Mouse (Mus musculus) layer of hippocampus, adult 9-10 months (tissue): ENCODE measurements around the gene Spata2l.
"Not testable (repeated sequence)": the region's sequence is repeated elsewhere in the genome, so short reads cannot be mapped to it uniquely, and the experiment has no call there.

Experiments
- DNase-seq: peaks from one replicate; pipeline ENCODE4 v3.0.0; 2022; ENCODE audit warnings: low spot score

Spata2l gene

GRCm38 (mm10) chr8:123245543-123245942 lies 9.5 kb upstream of the Spata2l start:
- no peak for DNase-seq

- no peak for DNase-seq
Measured at GRCm38 (mm10) chr8:123244382-123244781, 8.3 kb upstream of the Spata2l start.

GRCm38 (mm10) chr8:123243053-123243452 lies 7.0 kb upstream of the Spata2l start:
- DNase-seq = no peak

GRCm38 (mm10) chr8:123242107-123242923 lies 6.3 kb upstream of the Spata2l start:
- DNase-seq = no peak

GRCm38 (mm10) chr8:123239398-123239797 lies 3.4 kb upstream of the Spata2l start:
- DNase-seq = no peak

- DNase-seq = no peak
Measured at GRCm38 (mm10) chr8:123234918-123235519, 1.0 kb downstream of the Spata2l start.

- DNase-seq = no peak
Measured at GRCm38 (mm10) chr8:123233760-123234159, 2.3 kb downstream of the Spata2l start.

GRCm38 (mm10) chr8:123233300-123233699 lies 2.7 kb downstream of the Spata2l start:
- no peak for DNase-seq

GRCm38 (mm10) chr8:123232553-123232952 lies 3.5 kb downstream of the Spata2l start:
- DNase-seq = no peak

GRCm38 (mm10) chr8:123231742-123232141 lies 4.3 kb downstream of the Spata2l start:
- no peak for DNase-seq

GRCm38 (mm10) chr8:123230326-123230725 lies 5.7 kb downstream of the Spata2l start:
- not testable (repeated sequence) for DNase-seq

GRCm38 (mm10) chr8:123228416-123228815 lies 7.6 kb downstream of the Spata2l start:
- no peak for DNase-seq

GRCm38 (mm10) chr8:123224278-123225266 lies 11.5 kb downstream of the Spata2l start, which contains the start of gene Cdk10:
Gene Cdk10 (plus strand): TSS chr8:123224842.
- peak; percentile 80 for DNase-seq

- DNase-seq = no peak
Measured at GRCm38 (mm10) chr8:123220917-123221316, 15.1 kb downstream of the Spata2l start.

- DNase-seq = no peak
Measured at GRCm38 (mm10) chr8:123215430-123215829, 20.6 kb downstream of the Spata2l start.

- DNase-seq = no peak
Measured at GRCm38 (mm10) chr8:123213118-123213772, 22.8 kb downstream of the Spata2l start.

GRCm38 (mm10) chr8:123212321-123213117 lies 23.5 kb downstream of the Spata2l start, which contains the start of the genes Chmp1a and Spata33:
Gene Chmp1a (minus strand): TSS chr8:123212763.
Gene Spata33 (plus strand): TSS chr8:123212832.
- DNase-seq = no peak

- DNase-seq = no peak
Measured at GRCm38 (mm10) chr8:123211876-123212275, 24.2 kb downstream of the Spata2l start.

- DNase-seq = no peak
Measured at GRCm38 (mm10) chr8:123203571-123203970, 32.5 kb downstream of the Spata2l start.

GRCm38 (mm10) chr8:123202288-123202687 lies 33.7 kb downstream of the Spata2l start:
- DNase-seq = peak; percentile 38

- no peak for DNase-seq
Measured at GRCm38 (mm10) chr8:123199864-123200263, 36.2 kb downstream of the Spata2l start.
